ENCODE assay signal across 24 mouse cellular contexts in the genomic region with DNA sequence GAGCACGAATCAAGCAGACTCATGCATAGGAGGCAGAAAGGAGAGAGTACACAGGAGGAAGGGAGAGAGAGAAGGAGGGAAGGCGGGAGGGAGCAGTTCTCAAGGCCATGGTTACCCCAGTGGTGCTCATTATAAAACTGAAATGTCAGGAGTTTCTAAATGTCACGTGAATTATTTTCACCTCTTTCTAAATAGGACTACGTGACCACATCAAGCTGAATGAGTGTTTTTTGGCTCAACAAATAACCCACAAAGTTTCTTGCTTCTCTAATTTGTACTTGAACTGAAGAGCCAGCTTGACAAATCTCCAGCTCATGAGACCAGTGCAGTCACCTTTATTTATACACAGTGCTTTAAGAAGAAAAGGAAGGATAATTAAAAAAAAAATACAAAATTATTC. TPM values are rescaled to one million over a fixed set of nuclear protein-coding genes. Genes with fewer than 3 reads are reported as not detected.
A peak's percentile ranks its signal among the peaks of the same experiment; 100 is the strongest.
DNase-seq lines count a peak whose midpoint lies in the region; ATAC-seq and TF ChIP-seq lines count a peak whose summit lies in the region.
"Had no signal": no experiment of that assay in that cellular context is flagged by ENCODE, and none has a peak within 500 bp of the region (broad histone marks: within the 10 kb centered on the region; RNA-seq: fewer than 3 reads in every experiment).

No protein-coding gene starts in this region.

- no peak overlapping the region for H3K4me2 ChIP-seq in liver, postnatal 0 days (ENCODE audit: low read depth, low read length)
- H3K4me2 ChIP-seq in liver, embryonic 11.5 days, result no peak overlapping the region
- H3K4me2 ChIP-seq: heart, embryonic 12.5 days; hindbrain, embryonic 12.5 days; limb, embryonic 13.5 days; liver, embryonic 15.5 days; midbrain, embryonic 15.5 days; neural tube, embryonic 13.5 days had no signal

- TF ChIP-seq EP300 in liver, postnatal 0 days (IDR thresholded peaks at IDR 0.05; ENCODE audit: low read depth), result no peak

- 49% methylated on average over 4 of the region's 4 CpGs for WGBS in liver, postnatal 0 days (ENCODE audit: insufficient replicate concordance)
- WGBS in liver, embryonic 11.5 days, result 73% methylated on average over 4 of the region's 4 CpGs

- no peaks in the 10 kb centered on the region for H3K36me3 ChIP-seq in liver, postnatal 0 days (replicated peaks; ENCODE audit: insufficient read depth, low read length)
- no peaks in the 10 kb centered on the region for H3K36me3 ChIP-seq in liver, embryonic 11.5 days (ENCODE audit: control insufficient read depth, insufficient read depth, low read length)
- H3K36me3 ChIP-seq: heart, embryonic 12.5 days; hindbrain, embryonic 12.5 days; limb, embryonic 13.5 days; liver, embryonic 15.5 days; midbrain, embryonic 15.5 days; neural tube, embryonic 13.5 days had no signal

- H3K4me1 ChIP-seq in liver, postnatal 0 days (ENCODE audit: insufficient read depth), result peaks cover 3% of the 10 kb centered on the region; the same call in 1 of the 2 replicates
- H3K4me1 ChIP-seq in liver, embryonic 11.5 days (replicated peaks; ENCODE audit: control insufficient read depth, insufficient read depth, low read length), result no peaks in the 10 kb centered on the region
- H3K4me1 ChIP-seq: heart, embryonic 12.5 days; hindbrain, embryonic 12.5 days; limb, embryonic 13.5 days; liver, embryonic 15.5 days; midbrain, embryonic 15.5 days; neural tube, embryonic 13.5 days had no signal

- no peak overlapping the region for H3K9ac ChIP-seq in liver, postnatal 0 days (replicated peaks)
- H3K9ac ChIP-seq in liver, embryonic 11.5 days (ENCODE audit: low read depth, low read length), result no peak overlapping the region
- H3K9ac ChIP-seq: forebrain, postnatal 0 days; heart, embryonic 12.5 days; hindbrain, embryonic 12.5 days; limb, embryonic 13.5 days; liver, embryonic 15.5 days; midbrain, embryonic 15.5 days had no signal

- peak; percentile 29; the same call in 1 of the 2 replicates for ATAC-seq in liver, postnatal 0 days
- no peak for ATAC-seq in liver, embryonic 11.5 days (replicated peaks; ENCODE audit: low FRiP score)
- ATAC-seq in megakaryocyte progenitor cell, adult 5-6 weeks (replicated peaks; ENCODE audit: poor library complexity), result peak; percentile 66
- ATAC-seq: forebrain, postnatal 0 days had no signal

- H3K4me3 ChIP-seq in liver, postnatal 0 days (ENCODE audit: low read depth, low read length), result no peak overlapping the region
- no peak overlapping the region for H3K4me3 ChIP-seq in liver, embryonic 11.5 days (ENCODE audit: low read depth, low read length)
- no peak overlapping the region for H3K4me3 ChIP-seq in left cerebral cortex, adult 2 months
- H3K4me3 ChIP-seq: heart, embryonic 12.5 days; hindbrain, embryonic 12.5 days; limb, embryonic 13.5 days; liver, embryonic 15.5 days; midbrain, embryonic 15.5 days; myocyte; neural tube, embryonic 13.5 days had no signal

- peak; percentile 7 for DNase-seq in adrenal gland, adult 2 months
- DNase-seq in adrenal gland, adult 8-10 months, result no peak
- DNase-seq in liver, postnatal 0 days, result no peak
- no peak for DNase-seq in liver, embryonic 11.5 days (ENCODE audit: low spot score)
- DNase-seq in fibroblast of lung, adult 2 months (ENCODE audit: low read depth), result peak; percentile 1
- no peak for DNase-seq in left cerebral cortex, adult 11 months (ENCODE audit: low spot score)
- DNase-seq in left cerebral cortex, adult 2 months (ENCODE audit: extremely low spot score in 1 of 2, low spot score in 2 of 2), result no peak
- DNase-seq: cerebellum, adult 2 months; cerebellum, postnatal 25 days; forebrain, postnatal 0 days; heart, postnatal 10 days; kidney, adult 18-20 months; kidney, postnatal 10 days; layer of hippocampus, postnatal 36 days; right cerebral cortex, postnatal 4 days; thymus, postnatal 36 days had no signal

- intact Hi-C loops in left cerebral cortex, adult 2 months (cut with DNase I), result no loop called here

- TF ChIP-seq CTCF in liver, postnatal 0 days (IDR thresholded peaks at IDR 0.05; ENCODE audit: low read depth), result no peak
- no peak for TF ChIP-seq CTCF in left cerebral cortex, adult 2 months (IDR thresholded peaks at IDR 0.05)

- no peak overlapping the region for H3K27ac ChIP-seq in liver, postnatal 0 days (ENCODE audit: low read depth)
- H3K27ac ChIP-seq in liver, embryonic 11.5 days (ENCODE audit: low read depth, low read length), result no peak overlapping the region
- H3K27ac ChIP-seq in left cerebral cortex, adult 2 months, result no peak overlapping the region
- H3K27ac ChIP-seq: hindbrain, embryonic 12.5 days; limb, embryonic 13.5 days; liver, embryonic 15.5 days; midbrain, embryonic 15.5 days; neural tube, embryonic 13.5 days had no signal

- H3K27me3 ChIP-seq in liver, postnatal 0 days (ENCODE audit: insufficient read depth, low read length), result no peaks in the 10 kb centered on the region
- H3K27me3 ChIP-seq in liver, embryonic 11.5 days (replicated peaks; ENCODE audit: control insufficient read depth, insufficient read depth, low read length), result no peaks in the 10 kb centered on the region
- H3K27me3 ChIP-seq: heart, embryonic 12.5 days; hindbrain, embryonic 12.5 days; limb, embryonic 13.5 days; liver, embryonic 15.5 days; midbrain, embryonic 15.5 days; neural tube, embryonic 13.5 days had no signal

- no peaks in the 10 kb centered on the region for H3K9me3 ChIP-seq in liver, postnatal 0 days (ENCODE audit: low read length)
- H3K9me3 ChIP-seq in liver, embryonic 11.5 days (ENCODE audit: control insufficient read depth, low read length), result no peaks in the 10 kb centered on the region
- H3K9me3 ChIP-seq: heart, embryonic 12.5 days; hindbrain, embryonic 12.5 days; limb, embryonic 13.5 days; liver, embryonic 15.5 days; midbrain, embryonic 15.5 days had no signal

RNA-seq across cellular contexts. Expression of a gene that starts 56.6 kb away (rescaled TPM):
- 10 to 100 TPM; 33.2 to 35.1 TPM for total RNA-seq in adrenal gland, adult 2 months (2021)
- polyA plus RNA-seq in adrenal gland, adult 2 months (2012; rRNA removed), result 1.5 and 1.8 TPM in 2 replicates
- total RNA-seq in adrenal gland, adult 8-10 months (2022), result 10 to 100 TPM; 39.1 to 51.1 (median 41.8) TPM
- polyA plus RNA-seq in liver, postnatal 0 days (2015; fragmentation: Nextera tagmentation; extraction: Ambion mirVana), result 39.6 and 43.6 TPM in 2 replicates
- 16.5 and 19.6 TPM in 2 replicates for polyA plus RNA-seq in liver, embryonic 11.5 days (2014; fragmentation: Nextera tagmentation; extraction: Ambion mirVana)
- total RNA-seq in megakaryocyte progenitor cell, adult 5-6 weeks (2015), result 23.7 and 28.5 TPM in 2 replicates
- total RNA-seq in megakaryocyte progenitor cell, adult 5-6 weeks (2017), result 12.5 and 13.8 TPM in 2 replicates
- total RNA-seq in left cerebral cortex, adult 2 months (2021), result 10 to 100 TPM; 27.3 to 38.3 TPM

Comparison
In these comparisons a context has a peak if more than half of its experiments do, and no peak if none do; other contexts are left out.
1. DNase-seq: peak in adrenal gland, adult 2 months (single experiment) and fibroblast of lung, adult 2 months (single experiment); none in adrenal gland, adult 8-10 months (single experiment), liver, postnatal 0 days (single experiment), liver, embryonic 11.5 days (single experiment), left cerebral cortex, adult 11 months (single experiment) and left cerebral cortex, adult 2 months (0 of 2).